Mouse (Mus musculus): ENCODE measurements at regions not wholly inside any gene's neighbourhood (a gene's known extent, or its start where the extent isn't known, plus 50 kb on each side); places are given as distances from the start of the nearest gene placed in this dataset.
"Not testable (repeated sequence)": the region's sequence is repeated elsewhere in the genome, so short reads cannot be mapped to it uniquely, and the experiment has no call there.

DNA sequence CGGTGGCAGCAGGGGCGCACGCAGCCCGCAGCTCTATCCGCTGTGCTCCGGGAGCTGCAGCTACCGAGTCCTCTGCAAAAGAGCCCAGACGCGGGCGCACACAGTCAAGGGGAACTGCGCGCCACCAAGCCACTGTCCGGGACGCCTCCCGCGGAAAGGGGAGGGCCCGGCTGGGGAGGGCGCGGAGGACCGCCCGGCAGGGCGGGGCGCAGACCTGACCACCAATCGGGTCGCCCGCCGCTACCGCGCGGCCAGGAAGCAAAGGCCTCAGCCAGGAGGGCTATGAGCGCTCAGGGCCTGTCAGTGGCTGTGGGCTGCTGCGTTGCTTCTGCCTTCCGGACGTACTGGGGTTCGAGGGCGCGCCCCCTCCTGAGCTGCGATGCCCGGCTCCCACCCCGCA, 1034.5 kb downstream of the Gm10330 start:
- intact Hi-C loops (cut with DNase I), result not testable (repeated sequence)
- peak in 1 of 2 experiments; percentile 14 for DNase-seq

GRCm38 (mm10) chr12:22745067-22745466, 1035.0 kb downstream of the Gm10330 start:
- DNase-seq, result peak in 1 of 2 experiments; percentile 12
- intact Hi-C loops (cut with DNase I), result not testable (repeated sequence)
